Mouse (Mus musculus): ENCODE results near the gene Slc9a3r2. TPM values are rescaled to one million over a fixed set of nuclear protein-coding genes. Genes with fewer than 3 reads are reported as not detected.

The Slc9a3r2 gene
- total RNA-seq, 2 experiments from 2014 or later = 0.45 to 1.8 TPM

GRCm38 (mm10) chr17:24596471-24597183 is 53.5 kb downstream of the Slc9a3r2 start:
- no peak for ATAC-seq (replicated peaks; ENCODE audit: poor library complexity, severe bottlenecking)

GRCm38 (mm10) chr17:24596073-24596466 is 54.1 kb downstream of the Slc9a3r2 start:
- no peak for ATAC-seq (replicated peaks; ENCODE audit: poor library complexity, severe bottlenecking)

- ATAC-seq (replicated peaks; ENCODE audit: poor library complexity, severe bottlenecking) = no peak; the same call in 1 of the 2 replicates
Observed at GRCm38 (mm10) chr17:24595126-24596072, 54.7 kb downstream of the Slc9a3r2 start.

- ATAC-seq (replicated peaks; ENCODE audit: poor library complexity, severe bottlenecking) = no peak
Observed at GRCm38 (mm10) chr17:24593992-24594890, 55.9 kb downstream of the Slc9a3r2 start.

- no peak for ATAC-seq (replicated peaks; ENCODE audit: poor library complexity, severe bottlenecking)
Observed at GRCm38 (mm10) chr17:24593248-24593647, 56.9 kb downstream of the Slc9a3r2 start.

GRCm38 (mm10) chr17:24591695-24592094 is 58.4 kb downstream of the Slc9a3r2 start:
- no peak for ATAC-seq (replicated peaks; ENCODE audit: poor library complexity, severe bottlenecking)

GRCm38 (mm10) chr17:24590943-24591342 is 59.2 kb downstream of the Slc9a3r2 start:
- ATAC-seq (replicated peaks; ENCODE audit: poor library complexity, severe bottlenecking) = no peak

Other genes starting within 250 kb of the Slc9a3r2 start
Only the 30 nearest of the 34 such genes appear.
- gene Rnps1, start 235.8 kb downstream of the Slc9a3r2 start, total RNA-seq (2014; fragmentation: Nextera tagmentation) = 243 and 246 TPM in 2 replicates
- 179 and 181 TPM in 2 replicates for gene Rnps1, start 235.8 kb downstream of the Slc9a3r2 start, total RNA-seq (2017)
- gene Eci1, start 223.7 kb downstream of the Slc9a3r2 start, total RNA-seq (2014; fragmentation: Nextera tagmentation) = 59.1 and 62.1 TPM in 2 replicates
- 36.6 and 39.9 TPM in 2 replicates for gene Eci1, start 223.7 kb downstream of the Slc9a3r2 start, total RNA-seq (2017)
- 2.3 and 2.8 TPM in 2 replicates for gene Dnase1l2, start 207.2 kb downstream of the Slc9a3r2 start, total RNA-seq (2014; fragmentation: Nextera tagmentation)
- gene Dnase1l2, start 207.2 kb downstream of the Slc9a3r2 start, total RNA-seq (2017) = 0.72 and 1.3 TPM in 2 replicates
- 20.6 and 45.1 TPM in 2 replicates for gene E4f1, start 180.0 kb downstream of the Slc9a3r2 start, total RNA-seq (2014; fragmentation: Nextera tagmentation)
- gene E4f1, start 180.0 kb downstream of the Slc9a3r2 start, total RNA-seq (2017) = 9.5 and 21.7 TPM in 2 replicates
- gene Pgp, start 179.9 kb downstream of the Slc9a3r2 start, total RNA-seq (2014; fragmentation: Nextera tagmentation) = 22.9 and 25.4 TPM in 2 replicates
- 11.6 and 15.2 TPM in 2 replicates for gene Pgp, start 179.9 kb downstream of the Slc9a3r2 start, total RNA-seq (2017)
- 2.2 TPM in 1 of 2 replicates, not detected in the other for gene Bricd5, start 176.4 kb downstream of the Slc9a3r2 start, total RNA-seq (2014; fragmentation: Nextera tagmentation)
- 0.22 TPM in 1 of 2 replicates, not detected in the other for gene Bricd5, start 176.4 kb downstream of the Slc9a3r2 start, total RNA-seq (2017)
- 21.2 and 21.6 TPM in 2 replicates for gene Mlst8, start 171.2 kb downstream of the Slc9a3r2 start, total RNA-seq (2014; fragmentation: Nextera tagmentation)
- gene Mlst8, start 171.2 kb downstream of the Slc9a3r2 start, total RNA-seq (2017) = 21.8 and 27.8 TPM in 2 replicates
- not detected in 2 replicates for gene Caskin1, start 161.7 kb downstream of the Slc9a3r2 start, total RNA-seq (2014; fragmentation: Nextera tagmentation)
- not detected in 2 replicates for gene Caskin1, start 161.7 kb downstream of the Slc9a3r2 start, total RNA-seq (2017)
- gene Traf7, start 122.4 kb downstream of the Slc9a3r2 start, total RNA-seq (2014; fragmentation: Nextera tagmentation) = 83.9 and 102 TPM in 2 replicates
- gene Traf7, start 122.4 kb downstream of the Slc9a3r2 start, total RNA-seq (2017) = 61.5 and 104 TPM in 2 replicates
- gene Rab26, start 116.1 kb downstream of the Slc9a3r2 start, total RNA-seq (2014; fragmentation: Nextera tagmentation) = 0.77 TPM in 1 of 2 replicates, not detected in the other
- gene Rab26, start 116.1 kb downstream of the Slc9a3r2 start, total RNA-seq (2017) = 1.1 TPM in 1 of 2 replicates, not detected in the other
- 18.9 and 19.0 TPM in 2 replicates for gene Pkd1, start 100.5 kb downstream of the Slc9a3r2 start, total RNA-seq (2014; fragmentation: Nextera tagmentation)
- gene Pkd1, start 100.5 kb downstream of the Slc9a3r2 start, total RNA-seq (2017) = 5.9 and 9.1 TPM in 2 replicates
- 61.9 and 83.7 TPM in 2 replicates for gene Tsc2, start 17.7 kb downstream of the Slc9a3r2 start, total RNA-seq (2014; fragmentation: Nextera tagmentation)
- 25.1 and 41.3 TPM in 2 replicates for gene Tsc2, start 17.7 kb downstream of the Slc9a3r2 start, total RNA-seq (2017)
- 7.1 and 15.7 TPM in 2 replicates for gene Nthl1, start 17.6 kb downstream of the Slc9a3r2 start, total RNA-seq (2014; fragmentation: Nextera tagmentation)
- gene Nthl1, start 17.6 kb downstream of the Slc9a3r2 start, total RNA-seq (2017) = 11.8 and 13.7 TPM in 2 replicates
- not detected in 2 replicates for gene Npw, start 8.1 kb upstream of the Slc9a3r2 start, total RNA-seq (2014; fragmentation: Nextera tagmentation)
- 0.82 TPM in 1 of 2 replicates, not detected in the other for gene Npw, start 8.1 kb upstream of the Slc9a3r2 start, total RNA-seq (2017)
- 18.2 and 40.4 TPM in 2 replicates for gene Zfp598, start 19.4 kb upstream of the Slc9a3r2 start, total RNA-seq (2014; fragmentation: Nextera tagmentation)
- 16.1 and 17.8 TPM in 2 replicates for gene Zfp598, start 19.4 kb upstream of the Slc9a3r2 start, total RNA-seq (2017)
- gene Syngr3, start 39.6 kb upstream of the Slc9a3r2 start, total RNA-seq (2014; fragmentation: Nextera tagmentation) = not detected in 2 replicates
- gene Syngr3, start 39.6 kb upstream of the Slc9a3r2 start, total RNA-seq (2017) = not detected in 2 replicates
- gene Gfer, start 45.8 kb upstream of the Slc9a3r2 start, total RNA-seq (2014; fragmentation: Nextera tagmentation) = 28.9 and 33.2 TPM in 2 replicates
- gene Gfer, start 45.8 kb upstream of the Slc9a3r2 start, total RNA-seq (2017) = 45.1 and 64.0 TPM in 2 replicates
- gene Noxo1, start 45.9 kb upstream of the Slc9a3r2 start, total RNA-seq (2014; fragmentation: Nextera tagmentation) = 1.4 TPM in 1 of 2 replicates, not detected in the other
- gene Noxo1, start 45.9 kb upstream of the Slc9a3r2 start, total RNA-seq (2017) = 0.60 and 2.1 TPM in 2 replicates
- gene Tbl3, start 57.3 kb upstream of the Slc9a3r2 start, total RNA-seq (2014; fragmentation: Nextera tagmentation) = 39.5 and 44.5 TPM in 2 replicates
- gene Tbl3, start 57.3 kb upstream of the Slc9a3r2 start, total RNA-seq (2017) = 44.1 and 54.9 TPM in 2 replicates
- 1.2 TPM in 1 of 2 replicates, not detected in the other for gene Rnf151, start 67.7 kb upstream of the Slc9a3r2 start, total RNA-seq (2014; fragmentation: Nextera tagmentation)
- not detected in 2 replicates for gene Rnf151, start 67.7 kb upstream of the Slc9a3r2 start, total RNA-seq (2017)
- 4,639 and 4,919 TPM in 2 replicates for gene Rps2, start 67.8 kb upstream of the Slc9a3r2 start, total RNA-seq (2014; fragmentation: Nextera tagmentation)
- gene Rps2, start 67.8 kb upstream of the Slc9a3r2 start, total RNA-seq (2017) = 1,990 and 2,495 TPM in 2 replicates
- gene Ndufb10, start 74.2 kb upstream of the Slc9a3r2 start, total RNA-seq (2014; fragmentation: Nextera tagmentation) = 247 and 248 TPM in 2 replicates
- gene Ndufb10, start 74.2 kb upstream of the Slc9a3r2 start, total RNA-seq (2017) = 237 and 286 TPM in 2 replicates
- gene Rpl3l, start 77.5 kb upstream of the Slc9a3r2 start, total RNA-seq (2014; fragmentation: Nextera tagmentation) = 0.73 TPM in 1 of 2 replicates, not detected in the other
- gene Rpl3l, start 77.5 kb upstream of the Slc9a3r2 start, total RNA-seq (2017) = 0.52 TPM in 1 of 2 replicates, not detected in the other
- gene Msrb1, start 86.3 kb upstream of the Slc9a3r2 start, total RNA-seq (2014; fragmentation: Nextera tagmentation) = 255 and 331 TPM in 2 replicates
- gene Msrb1, start 86.3 kb upstream of the Slc9a3r2 start, total RNA-seq (2017) = 160 and 195 TPM in 2 replicates
- gene Hs3st6, start 102.7 kb upstream of the Slc9a3r2 start, total RNA-seq (2014; fragmentation: Nextera tagmentation) = not detected in 2 replicates
- gene Hs3st6, start 102.7 kb upstream of the Slc9a3r2 start, total RNA-seq (2017) = not detected in 2 replicates
- gene Meiob, start 154.0 kb upstream of the Slc9a3r2 start, total RNA-seq (2014; fragmentation: Nextera tagmentation) = not detected in 2 replicates
- gene Meiob, start 154.0 kb upstream of the Slc9a3r2 start, total RNA-seq (2017) = not detected in 2 replicates
- gene Hagh, start 189.8 kb upstream of the Slc9a3r2 start, total RNA-seq (2014; fragmentation: Nextera tagmentation) = 35.3 and 46.1 TPM in 2 replicates
- 18.2 and 45.8 TPM in 2 replicates for gene Hagh, start 189.8 kb upstream of the Slc9a3r2 start, total RNA-seq (2017)
- gene Fahd1, start 200.0 kb upstream of the Slc9a3r2 start, total RNA-seq (2014; fragmentation: Nextera tagmentation) = 13.7 and 15.1 TPM in 2 replicates
- gene Fahd1, start 200.0 kb upstream of the Slc9a3r2 start, total RNA-seq (2017) = 11.4 and 14.3 TPM in 2 replicates
- not detected in 2 replicates for gene Igfals, start 215.7 kb upstream of the Slc9a3r2 start, total RNA-seq (2014; fragmentation: Nextera tagmentation)
- gene Igfals, start 215.7 kb upstream of the Slc9a3r2 start, total RNA-seq (2017) = not detected in 2 replicates
- 103 and 108 TPM in 2 replicates for gene Nubp2, start 236.0 kb upstream of the Slc9a3r2 start, total RNA-seq (2014; fragmentation: Nextera tagmentation)
- gene Nubp2, start 236.0 kb upstream of the Slc9a3r2 start, total RNA-seq (2017) = 42.8 and 48.2 TPM in 2 replicates